Mouse (Mus musculus) embryonic facial prominence, embryonic 13.5 days (tissue): ENCODE results near the gene Hbs1l. TPM values are rescaled to one million over a fixed set of nuclear protein-coding genes. Genes with fewer than 3 reads are reported as not detected.

Experiments used
- ATAC-seq: fragments of 200-750 bp; cut with Nextera tagmentation; 2 replicates; pipeline ENCODE4 v1.8.0; 2017; ENCODE audit warnings: low read depth; ENCODE audit not compliant: insufficient number of reproducible peaks, insufficient read depth, low FRiP score, low TSS enrichment
- H3K27ac ChIP-seq: fragments of 300-500 bp; sonication (generic); 2 replicates; pipeline ENCODE4 v1.5.1; 2015; ENCODE audit warnings: moderate library complexity, mild to moderate bottlenecking, inconsistent platforms
- H3K27me3 ChIP-seq: fragments of 300-500 bp; sonication (generic); 2 replicates; pipeline ENCODE4 v1.6.1; 2015; ENCODE audit warnings: mild to moderate bottlenecking, inconsistent platforms
- H3K36me3 ChIP-seq: fragments of 300-500 bp; sonication (generic); 2 replicates; pipeline ENCODE4 v1.6.1; 2015; ENCODE audit warnings: mild to moderate bottlenecking, inconsistent platforms
- H3K4me1 ChIP-seq: fragments of 300-500 bp; sonication (generic); 2 replicates; pipeline ENCODE4 v1.6.1; 2015; ENCODE audit warnings: inconsistent platforms
- H3K4me2 ChIP-seq: fragments of 300-500 bp; sonication (generic); 2 replicates; pipeline ENCODE4 v1.6.1; 2015; ENCODE audit warnings: moderate library complexity, mild to moderate bottlenecking, inconsistent platforms
- H3K4me3 ChIP-seq: fragments of 300-500 bp; sonication (generic); 2 replicates; pipeline ENCODE4 v1.5.1; 2015; ENCODE audit warnings: mild to moderate bottlenecking, inconsistent platforms
- H3K9ac ChIP-seq: fragments of 300-500 bp; sonication (generic); 2 replicates; pipeline ENCODE4 v1.6.1; 2015; ENCODE audit warnings: mild to moderate bottlenecking, inconsistent platforms
- H3K9me3 ChIP-seq: fragments of 300-500 bp; sonication (generic); 2 replicates; pipeline ENCODE4 v1.6.1; 2016; ENCODE audit warnings: inconsistent platforms
- WGBS: fragments of 180-500 bp; shearing (Covaris S2); methylation state at CpG from one replicate; pipeline ENCODE4 v1.1.7; 2015; ENCODE audit warnings: mixed read lengths; 5-methylcytosine and 5-hydroxymethylcytosine counted together
- polyA plus RNA-seq: library from polyadenylated mRNA; unstranded; fragments of >200 nt; fragmentation: Nextera tagmentation; extraction: Ambion mirVana; gene quantifications from 2 replicates; pipeline ENCODE4 v1.2.1, GENCODE M21; 2015

Hbs1l gene
- polyA plus RNA-seq = 85.2 and 88.0 TPM in 2 replicates

DNA sequence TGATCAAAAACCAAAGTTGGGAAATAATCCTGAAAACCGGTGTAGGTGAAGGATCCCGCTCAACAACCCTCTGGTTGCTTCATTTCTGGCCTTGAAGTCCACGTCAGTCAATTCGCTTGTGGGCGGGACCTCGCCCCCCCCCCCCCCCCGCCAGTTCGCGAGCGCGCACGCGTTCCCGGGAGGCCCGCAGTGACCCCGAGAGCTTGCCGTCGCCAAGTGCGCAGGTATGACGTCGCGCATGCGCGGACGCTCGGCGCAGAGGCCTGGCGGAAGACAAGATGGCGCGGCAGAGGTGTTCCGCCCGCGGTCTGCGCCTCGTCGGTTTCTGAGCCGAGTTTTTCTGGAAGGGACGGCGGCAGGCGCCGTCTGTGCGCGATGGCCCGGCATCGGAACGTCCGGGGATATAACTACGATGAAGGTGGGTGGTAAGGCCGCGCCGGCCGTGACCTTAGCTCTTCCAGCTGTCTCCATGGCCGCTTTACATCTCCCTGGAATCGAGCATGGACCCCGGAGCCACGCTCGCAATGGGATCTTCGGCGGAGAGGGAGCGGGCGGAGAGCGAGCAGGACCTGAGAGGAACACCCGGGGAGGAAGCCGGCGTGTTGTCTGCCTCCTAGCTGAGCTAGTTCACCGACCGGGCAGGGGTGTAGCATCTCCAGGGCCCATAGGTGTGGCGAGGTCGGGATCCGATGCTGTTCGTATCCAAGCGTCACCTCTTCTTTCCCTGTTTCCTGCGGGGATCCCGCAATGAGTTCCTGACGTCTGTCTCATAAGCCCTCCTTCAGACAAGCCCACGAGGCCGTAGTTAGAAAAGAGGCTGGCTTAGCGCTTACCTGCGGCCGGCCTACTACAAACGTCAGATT lies at the start of gene Hbs1l:
TSS of gene Hbs1l (plus strand) at position 221 of the 863 bp plus-strand sequence.
- Histone ChIP-seq H3K4me1 (peaks cover 13% of the 10 kb centered on the region), H3K4me2 (peak within 1 kb of the TSS; percentile 72), H3K4me3 (peak within 1 kb of the TSS; percentile 90), H3K27ac (peak within 1 kb of the TSS; percentile 55), H3K9me3 (no peaks in the 10 kb centered on the region), H3K36me3 (peaks cover 18% of the 10 kb centered on the region), H3K9ac (peak within 1 kb of the TSS; percentile 93), H3K27me3 (no peaks in the 10 kb centered on the region)
- WGBS = under 1% methylated on average over 81 of the region's 81 CpGs
- ATAC-seq = peak; percentile 94

DNA sequence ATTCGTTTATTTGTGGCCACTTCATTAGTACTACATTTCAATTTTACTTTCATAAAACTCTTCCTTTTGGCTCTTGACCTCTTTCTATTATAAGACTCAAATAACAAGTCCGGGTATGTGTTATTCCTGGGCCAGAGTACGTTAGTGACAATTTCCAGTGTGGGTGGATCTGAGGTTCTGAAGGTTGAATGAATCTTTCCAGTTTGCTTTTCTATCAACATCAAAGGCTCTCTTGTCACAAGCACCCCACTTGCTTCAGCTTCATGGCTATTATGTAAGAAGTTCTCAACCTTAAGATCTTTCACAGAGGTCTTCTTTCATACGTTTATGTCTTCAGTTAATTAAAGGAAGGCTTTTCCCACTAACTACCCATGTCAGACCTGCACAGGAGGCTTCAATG lies 47.2 kb upstream of the Hbs1l start:
- H3K36me3 ChIP-seq = no peaks in the 10 kb centered on the region
- H3K9me3 ChIP-seq = no peaks in the 10 kb centered on the region
- no peaks in the 10 kb centered on the region for H3K4me1 ChIP-seq
- H3K27me3 ChIP-seq = no peaks in the 10 kb centered on the region
- H3K9ac ChIP-seq = no peak overlapping the region
- no peak overlapping the region for H3K27ac ChIP-seq
- H3K4me3 ChIP-seq = no peak overlapping the region
- H3K4me2 ChIP-seq = no peak overlapping the region
- 69% methylated on average over 4 of the region's 4 CpGs for WGBS
- ATAC-seq = no peak

DNA sequence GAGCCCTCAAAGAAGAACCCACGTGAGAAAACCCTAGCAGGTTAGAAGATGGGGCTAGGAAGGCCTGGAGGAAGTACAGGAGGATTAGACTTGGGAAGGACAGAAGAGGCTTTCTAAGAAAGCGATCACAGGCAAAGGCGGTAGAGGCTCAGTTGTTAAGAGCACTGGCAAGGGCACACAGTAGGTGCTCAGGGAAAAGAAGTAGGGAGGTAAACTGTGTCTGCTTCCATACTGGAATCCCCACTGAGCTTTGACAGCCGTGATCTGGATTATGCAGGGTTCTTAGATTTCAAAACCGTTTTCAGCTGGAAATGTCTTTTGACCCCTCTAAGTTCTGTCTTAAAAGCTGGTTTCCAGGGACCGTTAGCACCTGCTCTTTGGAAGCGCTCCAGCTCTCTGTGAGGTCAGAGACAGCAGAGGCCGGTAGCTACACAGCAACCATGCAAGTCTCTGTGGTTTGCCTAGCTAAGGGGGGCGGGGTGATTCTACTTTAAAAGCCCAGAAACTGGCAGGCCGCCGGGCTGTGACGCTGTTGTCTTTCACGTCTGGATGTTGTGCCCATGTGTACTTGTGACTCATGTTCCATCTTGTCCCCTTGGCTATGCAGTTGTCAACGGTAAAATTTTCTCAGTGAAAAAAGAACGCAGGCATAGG lies 43.8 kb upstream of the Hbs1l start:
- WGBS = 56% methylated on average over 15 of the region's 15 CpGs
- no peak; the same call in 1 of the 2 replicates for ATAC-seq
- Histone ChIP-seq H3K4me1 (no peaks in the 10 kb centered on the region), H3K27me3 (no peaks in the 10 kb centered on the region), H3K27ac (no peak overlapping the region), H3K9me3 (no peaks in the 10 kb centered on the region), H3K36me3 (no peaks in the 10 kb centered on the region), H3K4me3 (no peak overlapping the region), H3K4me2 (no peak overlapping the region), H3K9ac (no peak overlapping the region)

DNA sequence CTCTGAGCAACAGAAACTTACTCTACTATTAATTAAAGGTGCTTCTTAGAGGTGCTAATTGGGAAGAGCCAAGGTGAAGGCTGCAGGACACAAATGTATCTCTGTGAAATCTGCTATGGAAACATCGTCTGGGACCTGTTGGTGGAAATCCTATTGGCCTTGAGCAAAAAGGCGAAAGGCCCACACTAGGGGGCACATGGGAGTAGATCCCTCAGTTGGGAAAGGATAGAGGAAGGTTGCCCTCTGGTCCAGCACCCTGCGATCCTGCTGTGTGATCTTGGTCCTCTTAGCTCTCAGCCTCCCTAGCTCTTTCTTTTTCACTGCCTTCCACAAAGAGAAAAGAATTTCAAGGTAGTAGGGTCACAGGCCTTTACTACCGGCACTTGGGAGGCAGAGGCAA lies 43.0 kb upstream of the Hbs1l start:
- no peak overlapping the region for H3K4me3 ChIP-seq
- 90% methylated on average over 4 of the region's 4 CpGs for WGBS
- no peaks in the 10 kb centered on the region for H3K4me1 ChIP-seq
- no peaks in the 10 kb centered on the region for H3K9me3 ChIP-seq
- ATAC-seq = no peak
- H3K9ac ChIP-seq = no peak overlapping the region
- no peaks in the 10 kb centered on the region for H3K27me3 ChIP-seq
- H3K4me2 ChIP-seq = no peak overlapping the region
- no peak overlapping the region for H3K27ac ChIP-seq
- H3K36me3 ChIP-seq = no peaks in the 10 kb centered on the region

DNA sequence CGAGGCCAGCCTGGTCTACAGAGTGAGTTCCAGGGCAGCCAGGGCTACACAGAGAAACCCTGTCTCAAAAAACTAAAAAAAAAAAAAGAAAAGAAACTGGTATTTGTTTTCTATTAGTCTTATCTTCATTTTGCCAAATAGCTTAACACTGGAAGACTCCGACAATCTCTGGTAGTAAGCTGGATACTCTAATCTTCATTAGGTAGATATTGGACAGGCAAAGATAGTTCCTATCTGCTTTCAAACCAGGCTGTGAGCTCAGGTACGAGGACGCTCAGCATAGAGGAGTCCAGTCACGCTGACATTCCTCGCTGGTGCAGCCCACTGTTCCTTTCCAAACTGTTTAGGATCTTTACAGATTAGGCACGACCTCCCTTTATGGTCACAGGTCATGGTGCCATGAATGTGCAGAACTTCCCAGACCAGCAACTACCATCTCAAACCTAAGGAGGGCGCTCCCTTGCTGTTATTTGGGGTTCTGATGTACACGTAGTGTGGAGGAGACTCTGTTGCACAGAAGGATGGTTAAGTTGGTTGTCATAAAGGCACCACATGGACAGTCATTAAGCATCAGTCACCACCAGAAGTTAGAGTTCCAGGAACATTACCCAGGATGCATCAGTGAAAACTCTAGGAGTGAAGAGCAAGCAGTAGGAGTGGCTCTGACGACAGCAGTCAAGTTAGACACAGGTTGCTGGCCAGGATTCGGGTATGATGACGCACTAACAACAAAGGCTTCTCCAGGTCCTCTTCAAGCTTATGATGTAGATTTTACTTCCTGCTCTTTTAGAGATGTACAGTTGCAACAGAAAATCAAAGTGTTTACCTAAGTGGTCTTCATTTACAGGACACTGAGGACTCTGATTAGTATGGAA lies 41.3 kb upstream of the Hbs1l start:
- H3K4me2 ChIP-seq = no peak overlapping the region
- 89% methylated on average over 12 of the region's 12 CpGs for WGBS

DNA sequence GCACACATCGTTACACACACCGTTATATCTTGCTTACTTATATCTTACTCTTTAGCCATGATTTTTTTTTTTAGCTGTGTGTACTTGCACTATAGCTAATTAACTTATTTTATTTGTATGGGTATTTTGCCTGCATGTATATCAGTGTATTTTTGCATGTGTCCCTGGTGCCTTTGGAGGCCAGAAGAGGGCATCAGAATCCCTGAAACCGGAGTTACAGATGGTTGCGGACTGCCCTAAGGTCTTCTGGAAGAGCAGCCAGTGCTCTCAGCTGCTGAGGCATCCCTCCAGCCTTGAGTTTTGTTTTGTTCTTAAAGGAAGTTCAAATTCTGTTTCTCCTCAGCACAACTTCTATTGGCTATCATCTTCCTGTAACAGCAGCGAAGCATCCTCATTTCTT lies 38.5 kb upstream of the Hbs1l start:
- no peaks in the 10 kb centered on the region for H3K27me3 ChIP-seq
- H3K9ac ChIP-seq = no peak overlapping the region
- ATAC-seq = no peak
- H3K27ac ChIP-seq = no peak overlapping the region
- no peaks in the 10 kb centered on the region for H3K36me3 ChIP-seq
- no peak overlapping the region for H3K4me2 ChIP-seq
- 68% methylated on average over 5 of the region's 5 CpGs for WGBS
- H3K9me3 ChIP-seq = no peaks in the 10 kb centered on the region
- no peaks in the 10 kb centered on the region for H3K4me1 ChIP-seq
- no peak overlapping the region for H3K4me3 ChIP-seq

More for the DNA sequence above, 41.3 kb upstream of the Hbs1l start:
- Histone ChIP-seq H3K9ac (no peak overlapping the region), H3K9me3 (no peaks in the 10 kb centered on the region), H3K36me3 (no peaks in the 10 kb centered on the region), H3K4me3 (no peak overlapping the region), H3K27me3 (no peaks in the 10 kb centered on the region), H3K4me1 (no peaks in the 10 kb centered on the region), H3K27ac (no peak overlapping the region)
- ATAC-seq = no peak

DNA sequence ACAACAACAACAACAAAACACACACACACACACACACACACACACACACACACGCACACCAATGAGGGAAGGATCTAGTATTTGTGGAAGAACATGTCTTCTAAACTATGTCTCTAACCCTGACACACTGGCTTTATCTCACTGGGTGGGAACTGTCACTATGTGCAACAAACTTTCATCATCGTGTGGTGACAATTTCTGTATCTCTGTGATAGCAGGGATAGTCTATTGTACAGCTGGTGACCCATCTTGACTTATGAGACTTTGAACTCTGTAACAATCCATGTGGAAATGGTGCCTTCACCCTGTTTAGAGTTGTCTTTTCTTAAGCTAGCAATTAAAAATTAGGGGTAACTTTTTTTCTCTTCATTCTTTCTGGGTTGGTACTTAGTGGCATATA lies 36.1 kb upstream of the Hbs1l start:
- Histone ChIP-seq H3K27me3 (no peaks in the 10 kb centered on the region), H3K4me3 (no peak overlapping the region), H3K36me3 (no peaks in the 10 kb centered on the region), H3K9me3 (no peaks in the 10 kb centered on the region), H3K4me1 (no peaks in the 10 kb centered on the region), H3K4me2 (no peak overlapping the region), H3K9ac (no peak overlapping the region), H3K27ac (no peak overlapping the region)
- 81% methylated on average over 2 of the region's 2 CpGs for WGBS
- ATAC-seq = no peak

DNA sequence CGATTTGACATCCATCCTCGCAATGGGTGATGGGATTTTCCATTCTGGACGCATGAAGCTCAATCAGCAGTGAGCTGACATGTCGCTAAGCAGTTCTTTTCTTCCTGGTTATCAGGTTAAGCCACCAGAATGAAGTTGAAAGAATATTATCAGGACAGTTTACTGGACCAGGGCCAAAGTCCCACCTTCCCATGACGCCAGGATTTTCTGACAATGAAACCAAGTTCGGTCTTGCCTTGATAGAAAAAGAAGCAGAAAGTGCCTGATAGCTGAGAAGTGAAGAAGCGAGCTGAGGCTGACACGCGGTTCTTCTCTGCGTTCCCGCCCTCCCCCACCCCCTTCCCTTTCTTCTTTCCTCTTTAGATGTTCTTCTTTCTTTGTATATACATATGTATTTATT lies 30.6 kb upstream of the Hbs1l start:
- 78% methylated on average over 11 of the region's 11 CpGs for WGBS

DNA sequence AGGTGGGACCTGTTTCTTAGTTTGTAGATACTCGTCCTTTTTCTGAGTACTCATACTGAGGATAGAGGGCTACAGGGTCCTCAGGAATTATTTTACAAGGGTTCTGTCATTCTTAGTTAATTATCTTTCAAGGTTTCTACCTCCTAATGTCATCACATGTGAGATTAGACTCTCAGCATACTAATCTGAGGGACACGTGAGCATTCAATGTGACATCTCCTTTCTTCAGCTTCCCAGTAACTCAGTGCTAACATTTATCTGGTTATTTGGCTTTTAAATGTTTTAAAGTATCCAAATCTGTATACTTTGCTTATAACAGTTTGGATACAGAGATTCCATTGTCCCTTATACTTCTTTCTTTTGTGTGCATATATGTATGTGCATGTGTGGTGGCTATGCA lies 28.3 kb upstream of the Hbs1l start:
- Histone ChIP-seq H3K27ac (no peak overlapping the region), H3K27me3 (no peaks in the 10 kb centered on the region), H3K36me3 (no peaks in the 10 kb centered on the region), H3K4me2 (no peak overlapping the region), H3K4me3 (no peak overlapping the region), H3K9ac (no peak overlapping the region), H3K4me1 (no peaks in the 10 kb centered on the region), H3K9me3 (no peaks in the 10 kb centered on the region)
- ATAC-seq = no peak
- 79% methylated on average over 2 of the region's 2 CpGs for WGBS

More for the DNA sequence above, 30.6 kb upstream of the Hbs1l start:
- no peak overlapping the region for H3K27ac ChIP-seq
- no peak overlapping the region for H3K4me2 ChIP-seq
- H3K36me3 ChIP-seq = no peaks in the 10 kb centered on the region
- H3K4me1 ChIP-seq = no peaks in the 10 kb centered on the region
- no peak for ATAC-seq
- no peaks in the 10 kb centered on the region for H3K27me3 ChIP-seq
- H3K9me3 ChIP-seq = no peaks in the 10 kb centered on the region
- H3K9ac ChIP-seq = no peak overlapping the region
- no peak overlapping the region for H3K4me3 ChIP-seq

DNA sequence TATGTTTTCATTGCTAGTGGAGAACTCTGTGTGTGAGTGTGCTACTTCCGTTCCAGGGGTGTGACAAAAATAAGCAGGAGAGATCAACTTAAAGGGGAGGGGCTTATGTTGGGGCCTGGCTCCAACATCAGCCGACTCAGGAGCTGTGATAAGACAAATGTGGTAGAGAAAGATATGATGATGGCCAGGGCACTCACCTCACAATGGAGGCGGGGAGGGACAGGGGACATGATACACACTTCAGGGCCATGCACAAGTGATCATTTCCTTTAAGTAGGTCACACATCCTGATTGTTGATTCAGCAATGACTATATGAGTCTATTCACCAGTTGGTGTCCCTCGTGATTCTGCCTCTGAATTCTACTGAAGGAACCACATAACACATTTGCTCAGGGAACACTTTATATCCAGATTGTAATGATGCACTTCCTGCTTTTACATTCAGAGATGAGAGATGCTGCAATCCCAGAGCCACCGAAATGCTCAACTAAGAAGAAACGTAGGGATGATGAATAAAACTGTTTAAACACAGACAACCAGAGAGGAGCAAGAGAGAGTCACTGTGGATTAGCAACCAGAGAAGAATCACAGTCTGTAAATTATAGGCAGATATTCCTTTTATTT lies 26.9 kb upstream of the Hbs1l start:
- 80% methylated on average over 6 of the region's 6 CpGs for WGBS
- Histone ChIP-seq H3K36me3 (no peaks in the 10 kb centered on the region), H3K27me3 (no peaks in the 10 kb centered on the region), H3K4me1 (no peaks in the 10 kb centered on the region), H3K4me2 (no peak overlapping the region), H3K27ac (no peak overlapping the region), H3K9me3 (no peaks in the 10 kb centered on the region), H3K9ac (no peak overlapping the region), H3K4me3 (no peak overlapping the region)
- ATAC-seq = no peak

DNA sequence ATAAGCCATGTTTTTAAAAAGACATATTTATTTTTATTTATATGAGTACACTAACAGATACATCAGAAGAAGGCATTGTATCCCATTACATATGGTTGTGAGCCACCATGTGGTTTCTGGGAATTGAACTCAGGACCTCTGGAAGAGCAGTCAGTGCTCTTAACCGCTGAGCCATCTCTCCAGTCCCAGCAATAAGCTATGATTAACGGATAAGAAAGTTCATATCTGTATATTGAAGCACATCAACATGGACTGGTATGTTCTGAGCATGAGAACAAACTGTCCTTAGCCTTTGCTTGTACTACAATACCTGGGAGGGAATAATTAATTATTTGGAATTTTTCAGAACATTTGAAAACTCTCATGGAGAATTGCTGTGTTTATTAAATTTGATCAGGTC lies 25.9 kb upstream of the Hbs1l start:
- ATAC-seq = no peak
- no peaks in the 10 kb centered on the region for H3K4me1 ChIP-seq
- no peak overlapping the region for H3K9ac ChIP-seq
- no peaks in the 10 kb centered on the region for H3K36me3 ChIP-seq
- H3K27ac ChIP-seq = no peak overlapping the region
- no peaks in the 10 kb centered on the region for H3K27me3 ChIP-seq
- H3K4me2 ChIP-seq = no peak overlapping the region
- no peak overlapping the region for H3K4me3 ChIP-seq
- H3K9me3 ChIP-seq = no peaks in the 10 kb centered on the region
- 86% methylated on average over 2 of the region's 2 CpGs for WGBS
